Mouse (Mus musculus) limb, embryonic 14.5 days (tissue): ENCODE measurements around the gene Cd79b. TPM values are rescaled to one million over a fixed set of nuclear protein-coding genes. Genes with fewer than 3 reads are reported as not detected.

Source experiments
- ATAC-seq: fragments of 200-750 bp; cut with Nextera tagmentation; 2 replicates; pipeline ENCODE4 v1.8.0; 2017; ENCODE audit warnings: low read depth, moderate number of reproducible peaks, moderate TSS enrichment; ENCODE audit not compliant: low FRiP score
- DNase-seq: peaks from one replicate; pipeline ENCODE4 v3.0.0-alpha.2; 2015; ENCODE audit warnings: low spot score
- H3K27ac ChIP-seq: fragments of 300-500 bp; sonication (generic); replicated peaks from 2 replicates; pipeline ENCODE4 v1.5.1; 2014; ENCODE audit warnings: low read depth, mild to moderate bottlenecking, low read length, moderate library complexity, mixed read lengths
- H3K27me3 ChIP-seq: fragments of 300-500 bp; sonication (generic); 2 replicates; pipeline ENCODE4 v1.6.1; 2014; ENCODE audit warnings: low read length, mixed read lengths; ENCODE audit not compliant: control insufficient read depth, insufficient read depth
- H3K36me3 ChIP-seq: fragments of 300-500 bp; sonication (generic); 2 replicates; pipeline ENCODE4 v1.6.1; 2014; ENCODE audit warnings: mild to moderate bottlenecking, low read length, moderate library complexity, mixed read lengths; ENCODE audit not compliant: control insufficient read depth, insufficient read depth
- H3K4me1 ChIP-seq: fragments of 300-500 bp; sonication (generic); 2 replicates; pipeline ENCODE4 v1.6.1; 2014; ENCODE audit warnings: antibody characterized with exemption, low read length, mixed read lengths; ENCODE audit not compliant: control insufficient read depth, insufficient read depth
- H3K4me2 ChIP-seq: fragments of 300-500 bp; sonication (generic); replicated peaks from 2 replicates; pipeline ENCODE4 v1.6.1; 2014; ENCODE audit warnings: low read depth, mild to moderate bottlenecking, low read length, moderate library complexity; ENCODE audit not compliant: severe bottlenecking
- H3K4me3 ChIP-seq: fragments of 300-500 bp; sonication (generic); replicated peaks from 2 replicates; pipeline ENCODE4 v1.5.1; 2014; ENCODE audit warnings: low read length
- H3K9ac ChIP-seq: fragments of 300-500 bp; sonication (generic); 2 replicates; pipeline ENCODE4 v1.6.1; 2014; ENCODE audit warnings: mild to moderate bottlenecking, low read depth, low read length, moderate library complexity; ENCODE audit not compliant: severe bottlenecking
- H3K9me3 ChIP-seq: fragments of 300-500 bp; sonication (generic); 2 replicates; pipeline ENCODE4 v1.6.1; 2016; ENCODE audit warnings: low read length; ENCODE audit not compliant: control insufficient read depth
- POLR2A ChIP-seq: fragments of 200-500 bp; IDR thresholded peaks from 2 replicates; pipeline ENCODE4 v1.8.0; 2012; ENCODE audit warnings: inconsistent platforms, mild to moderate bottlenecking, moderate library complexity, borderline replicate concordance; ENCODE audit not compliant: insufficient read depth, insufficient read length; ENCODE audit errors: extremely low read depth
- WGBS: fragments of 180-500 bp; shearing (Covaris S2); extraction: QIAGEN DNeasy Blood & Tissue Kit; methylation state at CpG from one replicate; pipeline ENCODE4 v1.1.7; 2014; 5-methylcytosine and 5-hydroxymethylcytosine counted together
- polyA plus RNA-seq, 2 experiments: library from polyadenylated mRNA; depleted of rRNA in 1 of 2; stranded (reverse) in 1 of 2; unstranded in 1 of 2; fragments of >200 nt; fragmentation: Nextera tagmentation in 1 of 2; extraction: Ambion mirVana in 1 of 2; gene quantifications; 2 replicates each; pipeline versions ENCODE4 v1.2.1 to v1.2.3; 2012 to 2014

Cd79b gene
- polyA plus RNA-seq, 2 experiments = 2.7 to 3.0 TPM

GRCm38 (mm10) chr11:106290376-106290775, 24.2 kb downstream of the Cd79b start:
- no peak overlapping the region for H3K4me2 ChIP-seq
- no peaks in the 10 kb centered on the region for H3K27me3 ChIP-seq
- H3K36me3 ChIP-seq = no peaks in the 10 kb centered on the region
- no peak for TF ChIP-seq POLR2A
- WGBS = 91% methylated on average over 5 of the region's 5 CpGs
- DNase-seq (no peak), ATAC-seq (no peak)
- H3K9me3 ChIP-seq = no peaks in the 10 kb centered on the region
- H3K4me3 ChIP-seq = no peak overlapping the region
- H3K27ac ChIP-seq = no peak overlapping the region
- H3K9ac ChIP-seq = no peak overlapping the region
- H3K4me1 ChIP-seq = 0 out of 2 replicates have a peak, but pooled peaks cover 7% of the 10 kb centered on the region

GRCm38 (mm10) chr11:106289369-106289768, 25.2 kb downstream of the Cd79b start:
- Histone ChIP-seq H3K9me3 (no peaks in the 10 kb centered on the region), H3K27ac (no peak overlapping the region), H3K4me3 (no peak overlapping the region), H3K9ac (no peak overlapping the region), H3K4me1 (0 out of 2 replicates have a peak, but pooled peaks cover 7% of the 10 kb centered on the region), H3K36me3 (no peaks in the 10 kb centered on the region), H3K27me3 (no peaks in the 10 kb centered on the region), H3K4me2 (no peak overlapping the region)
- 55% methylated on average over 8 of the region's 8 CpGs for WGBS
- no peak for DNase-seq
- TF ChIP-seq POLR2A = no peak
- no peak for ATAC-seq

GRCm38 (mm10) chr11:106286987-106287386, 27.6 kb downstream of the Cd79b start:
- Histone ChIP-seq H3K4me2 (no peak overlapping the region), H3K27ac (peak overlapping the region; percentile 79)
- DNase-seq = peak; percentile 70

GRCm38 (mm10) chr11:106286206-106286605, 28.4 kb downstream of the Cd79b start:
- Histone ChIP-seq H3K4me3 (no peak overlapping the region), H3K27ac (no peak overlapping the region), H3K36me3 (no peaks in the 10 kb centered on the region), H3K27me3 (no peaks in the 10 kb centered on the region), H3K4me2 (no peak overlapping the region), H3K9me3 (no peaks in the 10 kb centered on the region), H3K9ac (no peak overlapping the region), H3K4me1 (0 out of 2 replicates have a peak, but pooled peaks cover 7% of the 10 kb centered on the region)
- no peak for TF ChIP-seq POLR2A
- no peak for ATAC-seq
- 79% methylated on average over 7 of the region's 7 CpGs for WGBS
- DNase-seq = no peak

More at GRCm38 (mm10) chr11:106286987-106287386, 27.6 kb downstream of the Cd79b start:
- no peak for TF ChIP-seq POLR2A
- ATAC-seq = no peak
- Histone ChIP-seq H3K4me1 (0 out of 2 replicates have a peak, but pooled peaks cover 7% of the 10 kb centered on the region), H3K9me3 (no peaks in the 10 kb centered on the region), H3K27me3 (no peaks in the 10 kb centered on the region), H3K4me3 (no peak overlapping the region), H3K9ac (no peak overlapping the region), H3K36me3 (no peaks in the 10 kb centered on the region)
- WGBS = 54% methylated on average over 11 of the region's 11 CpGs

GRCm38 (mm10) chr11:106284126-106284525, 30.4 kb downstream of the Cd79b start:
- H3K36me3 ChIP-seq = no peaks in the 10 kb centered on the region
- H3K27ac ChIP-seq = no peak overlapping the region
- no peaks in the 10 kb centered on the region for H3K27me3 ChIP-seq
- WGBS = 75% methylated on average over 8 of the region's 8 CpGs
- no peak overlapping the region for H3K4me2 ChIP-seq
- ATAC-seq (no peak), DNase-seq (no peak)
- TF ChIP-seq POLR2A = no peak
- no peaks in the 10 kb centered on the region for H3K9me3 ChIP-seq
- 0 out of 2 replicates have a peak, but pooled peaks cover 7% of the 10 kb centered on the region for H3K4me1 ChIP-seq
- no peak overlapping the region for H3K9ac ChIP-seq
- no peak overlapping the region for H3K4me3 ChIP-seq
